Mouse (Mus musculus) retina, postnatal 1 day (tissue): ENCODE measurements around the gene Dcaf10.

Experiments
- DNase-seq: peaks from one replicate; pipeline ENCODE4 v3.0.0-alpha.2; 2012

Gene Dcaf10

DNA sequence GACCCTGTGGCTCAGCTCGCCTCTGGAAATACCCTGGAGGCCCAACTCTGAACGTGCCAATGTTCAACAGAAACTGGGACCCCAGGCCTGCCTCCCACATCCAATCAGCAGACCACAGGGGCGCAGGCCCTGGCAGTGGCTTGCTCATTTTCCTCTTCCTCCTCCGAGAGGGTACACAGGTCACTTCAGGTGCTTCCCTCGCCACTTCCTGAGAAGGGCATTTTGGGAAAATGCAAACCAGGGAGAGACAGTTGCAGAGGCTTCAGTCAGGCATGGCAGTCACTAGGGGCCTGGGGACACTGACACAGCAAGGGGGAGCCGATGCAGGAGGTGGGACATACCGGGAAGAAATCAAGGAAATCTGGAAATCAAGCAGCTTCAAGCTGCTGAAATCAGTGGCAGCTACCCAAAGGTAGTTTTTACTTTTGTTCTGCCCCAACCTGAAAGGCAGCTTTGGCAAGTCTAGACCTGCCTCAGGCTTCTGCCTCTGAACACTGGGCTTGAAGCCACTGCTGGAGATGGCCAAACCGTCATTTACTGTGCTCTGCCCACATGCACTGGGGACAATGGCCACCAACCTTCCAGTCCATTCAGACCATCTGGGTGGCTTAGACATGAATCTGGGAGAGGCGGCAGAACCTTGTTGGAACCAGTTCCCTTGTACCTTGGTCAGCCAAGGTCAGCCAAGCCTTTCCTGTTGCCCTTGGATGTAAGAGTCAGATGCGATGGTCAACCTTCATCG is 79.8 kb downstream of the Dcaf10 start:
- DNase-seq = no peak

DNA sequence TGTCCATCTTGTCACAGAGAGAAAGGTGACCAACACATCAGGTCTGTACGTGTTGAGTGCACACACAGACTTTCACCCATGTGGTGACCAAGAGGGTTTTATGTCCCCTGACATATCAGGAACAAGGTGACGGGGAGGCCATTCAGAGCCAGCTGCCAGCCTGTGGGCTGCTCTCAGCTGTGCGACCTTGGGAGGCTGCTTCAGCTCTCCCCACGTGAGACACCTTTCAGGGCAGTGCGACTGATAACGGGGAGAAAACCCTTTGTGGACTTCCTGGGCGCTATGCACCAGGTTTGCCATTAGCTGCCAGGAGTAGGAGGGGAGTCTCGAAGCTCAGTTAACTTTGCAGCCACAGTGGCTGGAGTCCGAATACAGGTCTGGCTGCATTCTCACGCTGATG is 80.7 kb downstream of the Dcaf10 start:
- DNase-seq = no peak

DNA sequence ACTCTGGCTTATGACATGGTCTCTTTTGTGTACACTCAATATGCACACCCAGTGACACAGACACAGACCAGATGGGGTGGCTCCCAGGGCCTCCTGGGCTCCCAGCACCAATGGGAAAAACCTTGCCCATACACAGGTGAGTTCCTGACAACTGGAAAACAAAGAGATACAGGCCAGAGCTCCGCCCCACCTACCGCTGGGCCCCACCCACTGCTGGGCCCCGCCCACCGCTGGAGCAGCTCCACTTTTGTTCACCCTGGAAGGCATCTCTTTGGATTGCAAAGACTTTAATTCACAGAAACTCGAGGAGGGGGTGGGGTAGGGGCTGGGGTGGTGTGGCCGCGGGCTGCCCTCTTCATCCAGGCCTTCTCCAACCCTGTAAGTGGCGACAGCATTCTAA is 81.5 kb downstream of the Dcaf10 start:
- DNase-seq = no peak

DNA sequence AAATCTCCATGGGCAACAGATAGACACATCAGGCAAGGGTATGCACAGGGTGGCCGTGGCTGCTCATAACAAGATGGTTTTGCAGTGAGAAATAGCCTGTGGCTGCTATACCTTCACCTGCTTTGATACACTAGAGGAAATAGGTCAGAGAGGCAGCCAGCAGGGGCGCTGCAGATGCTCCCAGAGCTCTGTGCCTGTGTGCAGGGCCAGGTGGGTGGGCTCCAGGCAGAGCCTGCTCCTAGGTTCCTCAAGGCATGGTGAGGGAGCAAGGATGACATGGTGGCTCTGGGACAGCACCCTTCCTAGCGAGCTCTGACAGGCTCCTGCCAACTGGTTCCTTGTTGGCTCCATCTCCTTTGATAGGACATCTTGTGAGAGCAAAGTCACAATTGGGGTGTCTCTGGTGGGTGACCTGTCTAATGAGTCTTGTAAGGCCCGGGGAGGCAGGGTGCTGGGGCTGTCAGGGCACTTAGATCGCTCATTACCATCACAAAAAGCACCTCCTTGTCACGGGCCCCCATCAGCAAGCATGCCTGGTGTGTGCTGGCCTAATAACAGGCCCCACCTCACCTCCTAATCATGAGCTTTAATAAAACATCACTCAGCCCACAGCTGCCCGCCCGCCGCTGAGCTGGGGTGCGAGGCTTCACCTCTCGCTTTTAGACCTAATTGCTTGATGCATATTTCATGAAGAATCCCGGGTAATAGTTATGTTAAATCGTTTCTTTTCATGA is 85.0 kb downstream of the Dcaf10 start:
- peak; percentile 65 for DNase-seq
